Mouse (Mus musculus): Measurements from ENCODE around the gene Pik3r2.

Gene Pik3r2

GRCm38 (mm10) chr8:70737705-70738104 is 38.8 kb downstream of the Pik3r2 start:
- ChIA-PET POLR2A (interaction anchor here in 2 of 4 experiments (1.2 to 1.3 kb wide), 2 partner anchors 9 to 55 kb away, joined by 4 read pairs; no protein-coding TSS in a partner anchor), CTCF (no interaction called here)

DNA sequence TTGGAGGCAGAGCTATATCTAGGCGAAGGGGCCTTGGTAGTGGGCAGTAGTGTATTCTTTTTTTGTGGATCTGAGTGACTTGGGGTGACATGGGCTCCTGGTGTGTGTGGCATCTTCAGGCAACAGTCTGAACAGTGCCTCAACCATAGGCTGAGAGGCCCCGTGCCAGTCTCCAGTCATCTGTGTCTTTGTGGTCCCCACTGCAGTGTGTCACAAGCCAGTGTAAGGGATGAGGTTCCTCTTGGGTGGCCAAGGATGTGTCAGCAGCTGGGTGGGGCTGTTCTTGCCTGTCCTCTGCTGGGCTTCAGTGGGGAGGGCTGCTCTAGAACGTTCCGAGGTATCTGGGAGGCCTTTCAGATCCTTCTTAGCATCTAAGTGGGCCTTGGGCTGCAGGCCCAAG is 45.6 kb downstream of the Pik3r2 start:
- POLR2A ChIA-PET, result interaction anchor here in 3 of 4 experiments (0.6 to 5.2 kb wide), 14 partner anchors 11 to 166 kb away, joined by 3 to 56 read pairs (median 6); partner anchors contain the start of genes Arrdc2 (in 2 of the 3), Gm3336 (in 1 of the 3), Jund (in 1 of the 3) and Lsm4 (in 1 of the 3)
- CTCF ChIA-PET, result interaction anchor here in 3 of 4 experiments (1.2 to 2.5 kb wide), 6 partner anchors 9 to 58 kb away, joined by 4 to 16 read pairs (median 5); partner anchors contain the start of genes Gm3336 (in 1 of the 3), Lsm4 (in 1 of the 3) and Rab3a (in 1 of the 3)

- ChIA-PET CTCF (interaction anchor here in 3 of 4 experiments (0.5 to 3.3 kb wide), 18 partner anchors 8 to 480 kb away, joined by 3 to 16 read pairs (median 4); partner anchors contain the start of genes Gm3336 (in 1 of the 3), Lsm4 (in 1 of the 3) and Rab3a (in 1 of the 3)), POLR2A (interaction anchor here in 3 of 4 experiments (0.6 to 5.2 kb wide), 45 partner anchors 9 to 500 kb away, joined by 3 to 56 read pairs (median 5); partner anchors contain the start of genes Arrdc2 (in 3 of the 3), Jund (in 3 of the 3), Gm3336 (in 2 of the 3) and Mpv17l2 (in 2 of the 3))
Observed at GRCm38 (mm10) chr8:70729808-70730475, 46.6 kb downstream of the Pik3r2 start.

DNA sequence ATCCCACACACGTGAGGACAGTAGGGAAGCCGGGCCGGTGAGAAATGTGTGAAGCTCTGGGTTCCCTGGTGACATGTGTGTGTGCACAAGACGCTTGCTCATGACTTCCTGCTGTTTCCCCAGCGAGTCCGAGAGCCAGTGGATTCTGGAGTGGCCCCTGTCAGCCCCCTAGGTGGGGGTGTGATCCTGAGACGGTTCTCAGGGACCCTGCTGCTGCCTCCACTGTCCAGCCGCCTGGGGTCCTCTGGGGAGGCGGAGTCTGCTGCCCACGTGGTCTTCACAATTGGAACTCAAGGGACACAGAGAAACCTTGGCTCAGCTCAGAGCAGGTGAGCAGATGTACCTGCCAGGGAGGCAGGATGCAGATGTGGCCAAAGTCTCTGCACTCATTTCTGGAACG is 49.8 kb downstream of the Pik3r2 start:
- ChIA-PET POLR2A (interaction anchor here in 3 of 4 experiments (0.5 to 5.1 kb wide), 11 partner anchors 27 to 353 kb away, joined by 3 to 28 read pairs (median 3); partner anchors contain the start of genes Jund (in 2 of the 3), Arrdc2 (in 1 of the 3), Lsm4 (in 1 of the 3) and Rpl18a (in 1 of the 3)), CTCF (interaction anchor here in 3 of 4 experiments (0.6 to 10.1 kb wide), 7 partner anchors 25 to 195 kb away, joined by 3 to 79 read pairs (median 4); partner anchors contain the start of genes Rab3a (in 2 of the 3) and Mast3 (in 1 of the 3))

DNA sequence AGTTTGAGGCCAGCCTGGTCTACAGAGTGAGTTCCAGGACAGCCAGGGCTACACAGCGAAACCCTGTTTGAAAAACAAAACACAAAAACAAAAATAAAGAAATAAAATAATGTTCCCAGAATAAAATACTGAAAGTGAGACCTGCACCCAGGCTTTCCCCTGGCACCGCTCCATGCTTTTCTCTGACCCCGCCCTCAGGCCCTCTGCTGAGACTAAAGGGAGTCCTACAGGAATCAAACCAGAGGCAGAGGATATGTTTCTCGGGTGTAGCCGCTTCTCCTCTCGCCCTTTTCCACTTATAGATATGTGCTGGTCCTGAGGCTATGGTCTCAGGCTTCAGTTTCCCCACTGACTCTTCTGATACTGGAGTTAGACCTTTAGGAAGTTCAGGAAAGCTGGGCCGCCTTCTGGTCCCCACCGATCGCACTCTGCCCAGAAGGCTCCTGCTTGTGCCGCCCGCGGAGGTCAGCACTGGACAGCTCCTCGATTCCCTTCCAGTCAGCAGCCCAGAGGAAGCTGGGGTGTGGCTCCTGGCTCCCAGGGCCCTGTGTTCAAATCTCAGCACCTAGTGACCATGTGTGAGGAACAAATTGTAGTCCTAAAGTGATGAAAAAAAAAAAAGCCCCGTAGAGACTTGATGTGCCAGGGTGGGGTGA is 50.6 kb downstream of the Pik3r2 start:
- POLR2A ChIA-PET, result interaction anchor here in 3 of 4 experiments (0.6 to 5.1 kb wide), 11 partner anchors 27 to 171 kb away, joined by 3 to 28 read pairs (median 3); partner anchors contain the start of genes Arrdc2 (in 2 of the 3), Jund (in 2 of the 3) and Rpl18a (in 1 of the 3)
- CTCF ChIA-PET, result interaction anchor here (0.6 to 10.1 kb wide), 9 partner anchors 10 to 345 kb away, joined by 3 to 79 read pairs (median 4); partner anchors contain the start of genes Rab3a (in 2 of the 4) and Mast3 (in 1 of the 4)

GRCm38 (mm10) chr8:70724216-70724615 is 52.3 kb downstream of the Pik3r2 start:
- POLR2A ChIA-PET, result interaction anchor here in 3 of 4 experiments (0.5 to 5.1 kb wide), 21 partner anchors 8 to 173 kb away, joined by 3 to 28 read pairs (median 4); partner anchors contain the start of genes Jund (in 2 of the 3), Rab3a (in 2 of the 3), Arrdc2 (in 1 of the 3) and Lsm4 (in 1 of the 3)
- CTCF ChIA-PET, result interaction anchor here in 3 of 4 experiments (0.6 to 10.1 kb wide), 10 partner anchors 28 to 120 kb away, joined by 3 to 92 read pairs (median 3); partner anchors contain the start of genes Rab3a (in 2 of the 3), Arrdc2 (in 1 of the 3) and Mpv17l2 (in 1 of the 3)

DNA sequence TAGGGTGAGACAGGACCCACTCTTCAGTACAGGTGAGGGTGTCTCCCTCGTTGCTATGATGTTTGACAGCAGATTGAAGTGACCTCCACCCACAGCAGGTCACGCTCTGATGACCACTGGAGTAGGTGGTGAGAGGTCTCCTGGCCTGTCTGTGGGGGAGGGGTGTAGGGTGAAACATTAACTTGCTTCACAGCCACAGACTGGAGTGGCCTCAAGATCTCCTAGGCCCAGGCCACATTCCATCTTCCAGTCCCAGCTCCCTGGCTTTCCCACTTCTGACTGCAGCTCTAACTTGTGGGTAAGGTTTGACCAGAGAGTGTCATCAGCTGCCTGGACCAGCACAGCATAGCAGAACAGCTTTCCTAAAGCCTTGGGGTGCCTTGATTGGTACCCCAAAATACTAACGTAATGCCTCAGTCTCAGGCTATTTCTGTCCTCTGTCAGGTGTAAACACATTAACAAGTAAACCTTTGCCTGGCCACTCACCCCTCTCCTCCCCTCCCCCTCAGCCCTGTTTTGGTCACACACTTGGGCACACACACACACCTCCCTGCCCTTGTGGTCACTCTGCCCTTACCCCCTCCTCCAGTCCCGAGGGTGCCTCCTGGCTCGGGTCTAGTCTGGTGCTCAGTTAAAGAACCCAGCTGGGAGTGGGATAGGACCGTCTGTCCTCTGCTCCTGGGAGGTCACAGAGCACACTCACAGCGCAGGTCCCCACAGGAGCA is 52.9 kb downstream of the Pik3r2 start, which contains the start of gene Pde4c:
Pde4c (plus strand) TSS at position 235 of the 725 bp plus-strand sequence.
- CTCF ChIA-PET, result interaction anchor here in 3 of 4 experiments (0.8 to 10.1 kb wide), 9 partner anchors 28 to 121 kb away, joined by 3 to 92 read pairs (median 3); partner anchors contain the start of genes Rab3a (in 2 of the 3), Arrdc2 (in 1 of the 3) and Mpv17l2 (in 1 of the 3)
- POLR2A ChIA-PET, result interaction anchor here in 3 of 4 experiments (0.5 to 5.1 kb wide), 25 partner anchors 9 to 173 kb away, joined by 3 to 28 read pairs (median 4); partner anchors contain the start of genes Jund (in 2 of the 3), Mpv17l2 (in 2 of the 3), Rab3a (in 2 of the 3) and Arrdc2 (in 1 of the 3)

DNA sequence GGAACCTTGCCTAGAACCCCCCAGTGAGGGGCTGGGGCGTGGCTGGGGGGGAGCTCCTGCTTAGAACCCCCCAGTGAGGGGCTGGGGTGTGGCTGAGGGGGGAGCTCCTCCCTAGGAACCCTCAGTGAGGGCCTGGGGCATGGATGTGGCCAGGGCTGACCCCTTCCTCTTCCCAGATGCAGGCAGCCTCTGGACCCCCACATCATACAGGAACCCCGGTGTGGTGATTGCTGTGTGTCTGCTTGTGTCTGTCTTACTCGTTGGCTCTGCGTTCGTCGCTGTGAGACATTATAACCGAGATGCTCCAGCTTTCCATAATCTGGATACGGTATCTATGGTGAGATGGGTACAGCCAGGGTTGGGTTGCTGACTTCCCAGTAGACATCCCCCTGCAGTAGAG is 54.9 kb downstream of the Pik3r2 start:
- ChIA-PET CTCF (interaction anchor here (0.7 to 10.1 kb wide), 11 partner anchors 9 to 163 kb away, joined by 3 to 92 read pairs (median 4); partner anchors contain the start of genes Rab3a (in 2 of the 4), Arrdc2 (in 1 of the 4) and Mast3 (in 1 of the 4)), POLR2A (interaction anchor here in 2 of 4 experiments (0.6 to 1.4 kb wide), 7 partner anchors 23 to 118 kb away, joined by 3 to 5 read pairs (median 3); partner anchors contain the start of genes Arrdc2 (in 1 of the 2) and Jund (in 1 of the 2))

DNA sequence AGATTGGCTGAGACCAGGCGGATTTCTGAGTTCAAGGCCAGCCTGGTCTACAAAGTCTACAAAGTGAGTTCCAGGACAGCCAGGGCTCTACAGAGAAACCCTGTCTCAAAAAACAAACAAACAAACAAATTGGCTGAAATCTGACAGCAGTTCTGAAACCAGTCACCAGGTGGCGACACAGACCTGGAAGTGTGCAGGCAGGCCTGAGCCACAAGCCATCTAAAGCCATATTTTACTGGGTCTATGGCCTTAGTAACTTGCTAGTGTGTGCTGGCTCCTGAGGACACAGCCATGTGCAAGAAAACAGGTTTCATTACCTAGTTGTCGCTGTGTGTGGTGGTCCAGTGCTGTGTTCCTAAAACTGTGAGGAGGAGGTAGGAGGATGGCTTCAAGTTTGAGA is 55.8 kb downstream of the Pik3r2 start:
- POLR2A ChIA-PET, result interaction anchor here in 1 of 4 experiments (1.4 kb wide), 1 partner anchor 119 kb away, joined by 5 read pairs; the partner anchor contains the start of gene Arrdc2
- CTCF ChIA-PET, result interaction anchor here in 3 of 4 experiments (0.7 to 10.1 kb wide), 6 partner anchors 10 to 162 kb away, joined by 3 to 92 read pairs (median 6); partner anchors contain the start of genes Rab3a (in 2 of the 3) and Arrdc2 (in 1 of the 3)

- POLR2A ChIA-PET, result interaction anchor here in 1 of 4 experiments (1.8 kb wide), 1 partner anchor 121 kb away, joined by 7 read pairs; no protein-coding TSS in a partner anchor
- CTCF ChIA-PET, result interaction anchor here in 2 of 4 experiments (0.6 to 10.1 kb wide), 6 partner anchors 11 to 123 kb away, joined by 3 to 92 read pairs (median 6); partner anchors contain the start of genes Rab3a (in 2 of the 2) and Arrdc2 (in 1 of the 2)
Observed at GRCm38 (mm10) chr8:70719796-70720270, 56.7 kb downstream of the Pik3r2 start.

DNA sequence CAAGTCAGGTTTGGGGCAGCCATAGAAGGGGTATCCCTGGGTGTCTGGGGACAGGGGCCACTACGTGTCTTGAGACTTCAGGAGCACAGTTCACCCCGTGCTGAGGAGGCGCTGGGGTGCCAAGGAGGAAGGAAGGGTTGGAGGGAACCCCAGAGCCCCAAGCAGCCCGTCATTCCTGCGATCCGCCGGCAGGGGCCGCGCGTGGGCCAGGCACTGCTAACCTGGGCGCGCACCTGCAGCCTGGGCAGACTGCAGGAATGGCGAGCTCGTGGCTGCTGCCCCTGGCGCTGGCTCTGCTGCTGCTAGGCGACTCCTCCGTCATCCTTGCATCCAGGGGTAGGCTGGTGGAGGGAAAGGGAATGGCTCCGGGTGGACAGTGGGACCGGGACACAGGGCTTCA is 58.2 kb downstream of the Pik3r2 start, which contains the start of gene Gm3336:
Gm3336 (plus strand) TSS at position 247 of the 400 bp plus-strand sequence.
- CTCF ChIA-PET, result interaction anchor here (0.5 to 10.1 kb wide), 80 partner anchors 9 to 723 kb away, joined by 3 to 92 read pairs (median 4); partner anchors contain the start of genes Arrdc2 (in 3 of the 4), Lsm4 (in 3 of the 4), Mpv17l2 (in 3 of the 4) and Rab3a (in 3 of the 4)
- POLR2A ChIA-PET, result interaction anchor here (0.5 to 8.0 kb wide), 53 partner anchors 8 to 604 kb away, joined by 3 to 99 read pairs (median 3); partner anchors contain the start of genes Arrdc2 (in 3 of the 4), Jund (in 3 of the 4), Rab3a (in 3 of the 4) and Map1s (in 2 of the 4)
